Mouse (Mus musculus): ENCODE data around the gene Tox3. TPM values are rescaled to one million over a fixed set of nuclear protein-coding genes. Genes with fewer than 3 reads are reported as not detected.

Gene Tox3
- 25.9 and 29.1 TPM in 2 replicates for polyA plus RNA-seq (2014; fragmentation: Nextera tagmentation; extraction: Ambion mirVana)

GRCm38 (mm10) chr8:90348178-90348925 is at the start of gene Tox3:
Gene Tox3 (minus strand): TSS chr8:90348343.
- Histone ChIP-seq H3K27me3 (ENCODE audit: control insufficient read depth, insufficient read depth, low read length) (no peaks in the 10 kb centered on the region), H3K9ac (replicated peaks; ENCODE audit: low read depth, low read length) (peak within 1 kb of the TSS; percentile 98), H3K9me3 (ENCODE audit: control insufficient read depth, low read length) (no peaks in the 10 kb centered on the region), H3K4me2 (ENCODE audit: low read depth, low read length) (peak within 1 kb of the TSS; percentile 53), H3K4me1 (ENCODE audit: control insufficient read depth, insufficient read depth, low read length) (peaks cover 6% of the 10 kb centered on the region; the same call in 1 of the 2 replicates), H3K4me3 (ENCODE audit: low read depth, low read length) (peak within 1 kb of the TSS; percentile 77), H3K27ac (ENCODE audit: low read depth, low read length) (peak within 1 kb of the TSS; percentile 96), H3K36me3 (ENCODE audit: control insufficient read depth, insufficient read depth, low read length) (no peaks in the 10 kb centered on the region)
- 3% methylated on average over 40 of the region's 89 CpGs for WGBS
- peak; percentile 71 for ATAC-seq (ENCODE audit: low read depth)

- Histone ChIP-seq H3K4me2 (ENCODE audit: low read depth, low read length) (no peak overlapping the region), H3K9ac (replicated peaks; ENCODE audit: low read depth, low read length) (no peak overlapping the region), H3K27ac (ENCODE audit: low read depth, low read length) (no peak overlapping the region), H3K36me3 (ENCODE audit: control insufficient read depth, insufficient read depth, low read length) (no peaks in the 10 kb centered on the region), H3K27me3 (ENCODE audit: control insufficient read depth, insufficient read depth, low read length) (no peaks in the 10 kb centered on the region), H3K4me1 (ENCODE audit: control insufficient read depth, insufficient read depth, low read length) (no peaks in the 10 kb centered on the region), H3K4me3 (ENCODE audit: low read depth, low read length) (no peak overlapping the region), H3K9me3 (ENCODE audit: control insufficient read depth, low read length) (no peaks in the 10 kb centered on the region)
- 53% methylated on average over 2 of the region's 2 CpGs for WGBS
- no peak for ATAC-seq (ENCODE audit: low read depth)
Measured at GRCm38 (mm10) chr8:90392643-90393042, 44.5 kb upstream of the Tox3 start.

DNA sequence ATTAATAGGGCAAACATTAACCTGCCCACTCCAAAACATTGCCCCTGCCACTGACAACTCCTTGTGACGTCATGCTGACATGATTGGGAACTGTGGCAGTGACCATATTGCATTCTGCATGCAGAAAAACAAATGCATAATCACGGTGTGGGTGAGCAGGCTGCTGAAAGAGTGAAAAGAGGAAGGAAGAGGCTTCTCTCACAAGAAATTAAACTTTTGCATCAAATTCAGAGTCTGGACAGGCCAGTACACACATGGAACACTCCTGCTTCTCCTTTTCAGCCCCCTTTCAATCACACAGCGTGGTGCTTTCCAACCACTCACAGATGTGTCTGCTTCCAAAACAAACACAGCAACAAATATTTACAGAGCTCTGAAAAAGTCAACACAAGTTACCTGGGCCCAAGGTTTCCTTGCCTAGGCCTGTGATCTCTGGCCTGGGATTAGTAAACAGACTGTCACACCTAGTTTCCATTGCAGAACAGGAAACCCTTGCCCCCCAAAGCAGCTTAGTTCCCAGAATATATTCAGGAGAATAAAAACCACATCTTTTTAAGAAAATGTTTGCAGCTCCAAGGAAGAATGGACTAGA is 43.4 kb upstream of the Tox3 start:
- WGBS, result 75% methylated on average over 3 of the region's 3 CpGs
- no peak overlapping the region for H3K4me3 ChIP-seq (ENCODE audit: low read depth, low read length)
- H3K36me3 ChIP-seq (ENCODE audit: control insufficient read depth, insufficient read depth, low read length), result no peaks in the 10 kb centered on the region
- H3K9ac ChIP-seq (replicated peaks; ENCODE audit: low read depth, low read length), result no peak overlapping the region
- no peaks in the 10 kb centered on the region for H3K9me3 ChIP-seq (ENCODE audit: control insufficient read depth, low read length)
- H3K27ac ChIP-seq (ENCODE audit: low read depth, low read length), result no peak overlapping the region
- H3K4me1 ChIP-seq (ENCODE audit: control insufficient read depth, insufficient read depth, low read length), result no peaks in the 10 kb centered on the region
- no peak overlapping the region for H3K4me2 ChIP-seq (ENCODE audit: low read depth, low read length)
- no peak for ATAC-seq (ENCODE audit: low read depth)
- H3K27me3 ChIP-seq (ENCODE audit: control insufficient read depth, insufficient read depth, low read length), result no peaks in the 10 kb centered on the region

DNA sequence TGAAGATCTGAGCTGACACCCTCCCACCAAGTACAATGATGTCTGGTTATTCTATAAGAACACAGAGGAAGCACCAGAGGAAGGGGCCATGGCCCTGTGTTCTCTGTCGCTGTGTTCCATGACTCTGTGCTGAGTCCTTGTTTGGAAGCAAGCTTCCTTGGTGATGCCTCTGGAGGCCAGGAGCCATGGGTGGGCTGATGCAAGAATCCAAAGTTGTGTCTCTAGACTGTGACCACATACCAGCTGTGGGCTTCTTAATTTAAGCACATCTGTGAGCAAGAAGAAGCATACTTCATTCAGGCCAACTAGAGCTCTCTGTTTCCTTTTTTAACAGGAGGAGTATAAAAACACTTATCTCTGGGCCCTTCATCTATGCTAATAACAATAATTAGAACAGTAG is 42.7 kb upstream of the Tox3 start:
- H3K9ac ChIP-seq (replicated peaks; ENCODE audit: low read depth, low read length), result no peak overlapping the region
- no peaks in the 10 kb centered on the region for H3K27me3 ChIP-seq (ENCODE audit: control insufficient read depth, insufficient read depth, low read length)
- ATAC-seq (ENCODE audit: low read depth), result no peak
- no peak overlapping the region for H3K27ac ChIP-seq (ENCODE audit: low read depth, low read length)
- H3K4me1 ChIP-seq (ENCODE audit: control insufficient read depth, insufficient read depth, low read length), result no peaks in the 10 kb centered on the region
- WGBS, result 91% methylated on average over 1 of the region's 1 CpGs
- no peaks in the 10 kb centered on the region for H3K36me3 ChIP-seq (ENCODE audit: control insufficient read depth, insufficient read depth, low read length)
- no peak overlapping the region for H3K4me3 ChIP-seq (ENCODE audit: low read depth, low read length)
- no peak overlapping the region for H3K4me2 ChIP-seq (ENCODE audit: low read depth, low read length)
- no peaks in the 10 kb centered on the region for H3K9me3 ChIP-seq (ENCODE audit: control insufficient read depth, low read length)

DNA sequence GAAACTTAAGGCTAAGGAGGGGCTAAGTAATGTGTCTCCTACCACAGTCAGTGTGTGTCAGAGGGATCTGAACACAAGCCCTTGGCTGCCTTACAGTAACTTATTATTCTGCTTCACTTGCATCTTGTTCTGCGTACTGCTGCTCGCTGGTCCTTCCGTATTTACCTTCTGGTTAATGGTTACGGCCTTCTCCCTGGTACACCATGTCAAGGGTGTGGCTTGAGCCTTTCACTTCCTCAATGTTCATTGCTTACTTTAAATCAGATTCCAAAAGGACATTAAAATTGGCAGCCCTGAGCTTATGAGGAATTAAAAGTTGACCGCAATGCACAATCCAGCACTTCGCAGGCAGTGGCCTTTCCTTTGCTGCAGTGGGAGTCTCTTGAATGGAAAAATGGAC is 30.9 kb upstream of the Tox3 start:
- Histone ChIP-seq H3K4me2 (ENCODE audit: low read depth, low read length) (no peak overlapping the region), H3K36me3 (ENCODE audit: control insufficient read depth, insufficient read depth, low read length) (no peaks in the 10 kb centered on the region), H3K27me3 (ENCODE audit: control insufficient read depth, insufficient read depth, low read length) (no peaks in the 10 kb centered on the region), H3K9ac (replicated peaks; ENCODE audit: low read depth, low read length) (no peak overlapping the region), H3K4me3 (ENCODE audit: low read depth, low read length) (no peak overlapping the region), H3K9me3 (ENCODE audit: control insufficient read depth, low read length) (no peaks in the 10 kb centered on the region), H3K27ac (ENCODE audit: low read depth, low read length) (no peak overlapping the region), H3K4me1 (ENCODE audit: control insufficient read depth, insufficient read depth, low read length) (no peaks in the 10 kb centered on the region)
- no peak for ATAC-seq (ENCODE audit: low read depth)
- WGBS, result 96% methylated on average over 6 of the region's 6 CpGs

DNA sequence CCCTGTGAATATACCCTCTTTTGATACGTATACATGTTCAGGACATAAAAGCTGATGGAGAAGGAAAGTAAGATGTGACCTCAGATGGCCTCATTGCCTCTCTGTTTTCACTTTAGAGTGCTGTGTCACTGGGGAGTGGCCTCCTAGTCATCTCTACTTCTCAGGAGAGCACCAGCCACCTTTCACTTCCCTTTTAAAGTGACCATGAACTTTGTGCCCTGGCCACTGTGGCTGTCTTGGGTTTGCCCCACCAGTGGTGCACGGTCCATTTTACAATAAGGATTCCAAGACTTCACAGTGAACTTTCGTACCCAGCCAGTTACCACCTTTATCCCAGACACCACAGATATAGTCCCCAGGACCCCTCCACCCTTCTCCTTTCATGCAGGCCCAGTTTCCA is 29.9 kb upstream of the Tox3 start:
- WGBS, result 92% methylated on average over 3 of the region's 3 CpGs
- ATAC-seq (ENCODE audit: low read depth), result no peak

DNA sequence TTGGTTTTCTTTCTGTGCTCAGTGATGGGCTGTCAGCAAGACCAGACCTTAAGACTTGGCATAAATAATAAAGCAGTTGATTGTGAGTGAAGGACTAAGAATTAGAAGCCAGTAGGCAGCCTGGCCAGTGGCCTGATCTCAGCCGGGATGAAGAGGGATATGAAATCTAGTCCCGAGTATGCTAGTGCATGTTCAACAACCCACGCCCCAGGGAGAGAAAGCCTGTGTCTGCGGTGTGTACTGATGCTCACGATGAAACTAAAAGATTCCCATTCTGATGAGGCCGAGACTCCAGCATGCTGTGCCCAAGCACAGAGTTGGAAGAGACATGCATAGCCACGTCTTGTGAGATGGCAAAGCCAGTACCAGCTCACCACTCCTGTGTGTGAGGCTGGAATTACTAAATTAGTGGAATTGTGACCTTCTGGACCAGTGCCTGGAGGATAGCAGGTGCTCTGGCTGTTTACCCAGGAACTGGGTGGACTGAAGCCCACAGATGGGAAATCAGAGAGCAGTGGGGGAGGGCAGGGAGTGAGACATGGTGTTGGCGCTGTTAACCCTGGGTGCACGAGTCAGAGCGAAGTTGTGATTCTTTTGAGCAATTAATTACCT is 23.6 kb upstream of the Tox3 start:
- no peaks in the 10 kb centered on the region for H3K36me3 ChIP-seq (ENCODE audit: control insufficient read depth, insufficient read depth, low read length)
- no peak overlapping the region for H3K9ac ChIP-seq (replicated peaks; ENCODE audit: low read depth, low read length)
- no peaks in the 10 kb centered on the region for H3K27me3 ChIP-seq (ENCODE audit: control insufficient read depth, insufficient read depth, low read length)
- no peaks in the 10 kb centered on the region for H3K9me3 ChIP-seq (ENCODE audit: control insufficient read depth, low read length)
- no peaks in the 10 kb centered on the region for H3K4me1 ChIP-seq (ENCODE audit: control insufficient read depth, insufficient read depth, low read length)
- no peak for ATAC-seq (ENCODE audit: low read depth)
- WGBS, result 80% methylated on average over 10 of the region's 10 CpGs
- no peak overlapping the region for H3K27ac ChIP-seq (ENCODE audit: low read depth, low read length)
- no peak overlapping the region for H3K4me3 ChIP-seq (ENCODE audit: low read depth, low read length)
- H3K4me2 ChIP-seq (ENCODE audit: low read depth, low read length), result no peak overlapping the region

More for the DNA sequence above, 29.9 kb upstream of the Tox3 start:
- no peak overlapping the region for H3K4me2 ChIP-seq (ENCODE audit: low read depth, low read length)
- H3K4me1 ChIP-seq (ENCODE audit: control insufficient read depth, insufficient read depth, low read length), result no peaks in the 10 kb centered on the region
- no peak overlapping the region for H3K9ac ChIP-seq (replicated peaks; ENCODE audit: low read depth, low read length)
- no peaks in the 10 kb centered on the region for H3K36me3 ChIP-seq (ENCODE audit: control insufficient read depth, insufficient read depth, low read length)
- no peak overlapping the region for H3K4me3 ChIP-seq (ENCODE audit: low read depth, low read length)
- H3K27ac ChIP-seq (ENCODE audit: low read depth, low read length), result no peak overlapping the region
- no peaks in the 10 kb centered on the region for H3K27me3 ChIP-seq (ENCODE audit: control insufficient read depth, insufficient read depth, low read length)
- no peaks in the 10 kb centered on the region for H3K9me3 ChIP-seq (ENCODE audit: control insufficient read depth, low read length)

- no peak overlapping the region for H3K4me2 ChIP-seq (ENCODE audit: low read depth, low read length)
- no peak for ATAC-seq (ENCODE audit: low read depth)
- WGBS, result 36% methylated on average over 3 of the region's 3 CpGs
Measured at GRCm38 (mm10) chr8:90369876-90370275, 21.7 kb upstream of the Tox3 start.

DNA sequence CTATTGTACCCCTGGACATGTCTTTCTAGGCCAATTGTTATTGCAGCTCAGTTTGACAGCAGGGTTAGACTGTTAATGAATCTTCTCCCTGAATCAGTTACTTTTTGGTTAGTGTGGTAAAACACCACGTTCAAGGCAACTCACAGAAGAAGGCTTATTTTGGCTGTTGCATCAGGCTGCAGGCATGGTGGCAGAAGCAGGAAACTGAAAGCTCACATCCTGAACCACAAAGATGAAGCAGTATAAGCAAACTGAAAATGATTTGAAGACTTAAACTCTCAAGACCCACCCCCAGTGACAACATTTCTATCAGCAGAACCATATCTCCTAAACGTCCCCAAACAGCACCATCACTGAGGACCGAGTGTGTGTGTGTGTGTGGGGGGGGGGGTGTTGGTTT is 8.6 kb upstream of the Tox3 start:
- H3K9ac ChIP-seq (replicated peaks; ENCODE audit: low read depth, low read length), result no peak overlapping the region
- no peaks in the 10 kb centered on the region for H3K9me3 ChIP-seq (ENCODE audit: control insufficient read depth, low read length)
- no peaks in the 10 kb centered on the region for H3K36me3 ChIP-seq (ENCODE audit: control insufficient read depth, insufficient read depth, low read length)
- H3K4me3 ChIP-seq (ENCODE audit: low read depth, low read length), result no peak overlapping the region
- no peak overlapping the region for H3K4me2 ChIP-seq (ENCODE audit: low read depth, low read length)
- no peak for ATAC-seq (ENCODE audit: low read depth)
- H3K27me3 ChIP-seq (ENCODE audit: control insufficient read depth, insufficient read depth, low read length), result no peaks in the 10 kb centered on the region
- no peak overlapping the region for H3K27ac ChIP-seq (ENCODE audit: low read depth, low read length)
- peaks cover 5% of the 10 kb centered on the region; the same call in 1 of the 2 replicates for H3K4me1 ChIP-seq (ENCODE audit: control insufficient read depth, insufficient read depth, low read length)
- WGBS, result 82% methylated on average over 3 of the region's 3 CpGs

More at GRCm38 (mm10) chr8:90369876-90370275, 21.7 kb upstream of the Tox3 start:
- Histone ChIP-seq H3K9ac (replicated peaks; ENCODE audit: low read depth, low read length) (no peak overlapping the region), H3K4me1 (ENCODE audit: control insufficient read depth, insufficient read depth, low read length) (no peaks in the 10 kb centered on the region), H3K4me3 (ENCODE audit: low read depth, low read length) (no peak overlapping the region), H3K36me3 (ENCODE audit: control insufficient read depth, insufficient read depth, low read length) (no peaks in the 10 kb centered on the region), H3K27me3 (ENCODE audit: control insufficient read depth, insufficient read depth, low read length) (no peaks in the 10 kb centered on the region), H3K27ac (ENCODE audit: low read depth, low read length) (no peak overlapping the region), H3K9me3 (ENCODE audit: control insufficient read depth, low read length) (no peaks in the 10 kb centered on the region)
